Mouse (Mus musculus): ENCODE results near the gene Daam1. TPM values are rescaled to one million over a fixed set of nuclear protein-coding genes. Genes with fewer than 3 reads are reported as not detected.

Gene Daam1
- polyA plus RNA-seq, 1 experiment = 36.2 TPM

DNA sequence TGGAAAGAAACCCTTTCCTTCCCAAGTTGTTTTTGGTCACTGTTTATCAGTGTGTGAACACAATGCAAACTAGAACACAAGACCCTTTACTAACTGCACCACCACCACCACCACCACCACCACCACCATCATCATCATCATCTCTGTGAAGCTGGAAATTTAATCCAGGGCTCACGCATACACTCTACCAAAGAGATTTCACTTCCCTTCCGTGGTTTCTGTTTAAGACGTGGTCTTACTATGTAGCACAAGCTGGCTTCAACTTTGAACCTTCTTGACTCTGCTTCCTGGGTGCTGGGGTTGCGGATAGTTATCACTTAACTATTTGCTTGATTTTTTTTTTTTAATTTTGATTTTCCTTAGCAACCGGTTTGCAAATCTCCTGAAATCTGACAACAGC lies 9.6 kb upstream of the Daam1 start:
- H3K27ac ChIP-seq (ENCODE audit: control insufficient read depth, insufficient read depth, low read depth, low read length, poor library complexity) = no peak overlapping the region
- H3K4me3 ChIP-seq (replicated peaks; ENCODE audit: control insufficient read depth, low read depth, low read length) = no peak overlapping the region
- no peak for TF ChIP-seq CTCF (IDR thresholded peaks at IDR 0.05; ENCODE audit: control insufficient read depth, insufficient read depth, low read length)
- TF ChIP-seq POLR2A (IDR thresholded peaks at IDR 0.05; ENCODE audit: borderline replicate concordance, control insufficient read depth, low read depth, low read length) = no peak
- no peaks in the 10 kb centered on the region for H3K4me1 ChIP-seq (ENCODE audit: control insufficient read depth, insufficient read depth, low read length)
- WGBS = 55% methylated on average over 5 of the region's 5 CpGs

- WGBS = 86% methylated on average over 8 of the region's 8 CpGs
- H3K27ac ChIP-seq (ENCODE audit: control insufficient read depth, insufficient read depth, low read depth, low read length, poor library complexity) = no peak overlapping the region
- TF ChIP-seq CTCF (IDR thresholded peaks at IDR 0.05; ENCODE audit: control insufficient read depth, insufficient read depth, low read length) = no peak
- TF ChIP-seq POLR2A (IDR thresholded peaks at IDR 0.05; ENCODE audit: borderline replicate concordance, control insufficient read depth, low read depth, low read length) = no peak
- H3K4me3 ChIP-seq (replicated peaks; ENCODE audit: control insufficient read depth, low read depth, low read length) = no peak overlapping the region
- H3K4me1 ChIP-seq (ENCODE audit: control insufficient read depth, insufficient read depth, low read length) = no peaks in the 10 kb centered on the region
Measured at GRCm38 (mm10) chr12:71821743-71822142, 9.1 kb upstream of the Daam1 start.

DNA sequence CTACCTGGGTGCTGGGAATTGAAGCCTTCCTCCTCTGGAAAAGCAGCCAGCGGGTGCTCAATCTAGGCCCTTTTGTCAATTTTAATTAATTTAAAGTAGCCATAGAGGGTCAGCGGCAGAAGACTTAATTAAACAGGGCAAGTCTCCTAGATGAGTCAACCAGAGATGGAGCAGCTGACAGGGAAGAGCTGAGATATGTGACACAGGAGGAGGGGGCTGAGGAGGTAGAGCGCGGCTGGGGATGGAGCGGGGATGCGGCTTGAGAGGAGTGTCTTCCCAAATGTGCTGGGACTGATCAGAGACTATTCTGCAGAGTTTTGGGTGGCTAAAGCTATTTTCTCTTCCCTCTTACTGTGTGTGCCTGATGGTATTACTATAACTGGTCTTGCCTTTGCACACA lies 6.0 kb upstream of the Daam1 start:
- TF ChIP-seq POLR2A (IDR thresholded peaks at IDR 0.05; ENCODE audit: borderline replicate concordance, control insufficient read depth, low read depth, low read length) (no peak), CTCF (IDR thresholded peaks at IDR 0.05; ENCODE audit: control insufficient read depth, insufficient read depth, low read length) (no peak)
- Histone ChIP-seq H3K27ac (ENCODE audit: control insufficient read depth, insufficient read depth, low read depth, low read length, poor library complexity) (no peak overlapping the region), H3K4me3 (replicated peaks; ENCODE audit: control insufficient read depth, low read depth, low read length) (no peak overlapping the region), H3K4me1 (ENCODE audit: control insufficient read depth, insufficient read depth, low read length) (no peaks in the 10 kb centered on the region)
- WGBS = 95% methylated on average over 6 of the region's 6 CpGs

- no peak overlapping the region for H3K4me3 ChIP-seq (replicated peaks; ENCODE audit: control insufficient read depth, low read depth, low read length)
- WGBS = 7% methylated on average over 10 of the region's 10 CpGs
- peak overlapping the region; percentile 19; the same call in 1 of the 2 replicates for H3K27ac ChIP-seq (ENCODE audit: control insufficient read depth, insufficient read depth, low read depth, low read length, poor library complexity)
- no peaks in the 10 kb centered on the region for H3K4me1 ChIP-seq (ENCODE audit: control insufficient read depth, insufficient read depth, low read length)
- no peak for TF ChIP-seq CTCF (IDR thresholded peaks at IDR 0.05; ENCODE audit: control insufficient read depth, insufficient read depth, low read length)
- no peak for TF ChIP-seq POLR2A (IDR thresholded peaks at IDR 0.05; ENCODE audit: borderline replicate concordance, control insufficient read depth, low read depth, low read length)
Measured at GRCm38 (mm10) chr12:71830139-71830538, 739 bp upstream of the Daam1 start.

GRCm38 (mm10) chr12:71831258-71832087 lies 595 bp downstream of the Daam1 start:
- Histone ChIP-seq H3K27ac (ENCODE audit: control insufficient read depth, insufficient read depth, low read depth, low read length, poor library complexity) (peak overlapping the region; percentile 79), H3K4me1 (ENCODE audit: control insufficient read depth, insufficient read depth, low read length) (no peaks in the 10 kb centered on the region), H3K4me3 (replicated peaks; ENCODE audit: control insufficient read depth, low read depth, low read length) (peak overlapping the region; percentile 95)
- under 1% methylated on average over 59 of the region's 59 CpGs for WGBS
- no peak for TF ChIP-seq POLR2A (IDR thresholded peaks at IDR 0.05; ENCODE audit: borderline replicate concordance, control insufficient read depth, low read depth, low read length)
- no peak for TF ChIP-seq CTCF (IDR thresholded peaks at IDR 0.05; ENCODE audit: control insufficient read depth, insufficient read depth, low read length)

GRCm38 (mm10) chr12:71832225-71832624 lies 1.3 kb downstream of the Daam1 start:
- Histone ChIP-seq H3K4me1 (ENCODE audit: control insufficient read depth, insufficient read depth, low read length) (no peaks in the 10 kb centered on the region; the same call in 1 of the 2 replicates), H3K4me3 (replicated peaks; ENCODE audit: control insufficient read depth, low read depth, low read length) (peak overlapping the region; percentile 95), H3K27ac (ENCODE audit: control insufficient read depth, insufficient read depth, low read depth, low read length, poor library complexity) (peak overlapping the region; percentile 16; the same call in 1 of the 2 replicates)
- no peak for TF ChIP-seq CTCF (IDR thresholded peaks at IDR 0.05; ENCODE audit: control insufficient read depth, insufficient read depth, low read length)
- no peak for TF ChIP-seq POLR2A (IDR thresholded peaks at IDR 0.05; ENCODE audit: borderline replicate concordance, control insufficient read depth, low read depth, low read length)
- WGBS = 3% methylated on average over 12 of the region's 12 CpGs

- Histone ChIP-seq H3K27ac (ENCODE audit: control insufficient read depth, insufficient read depth, low read depth, low read length, poor library complexity) (no peak overlapping the region), H3K4me3 (replicated peaks; ENCODE audit: control insufficient read depth, low read depth, low read length) (no peak overlapping the region), H3K4me1 (ENCODE audit: control insufficient read depth, insufficient read depth, low read length) (no peaks in the 10 kb centered on the region; the same call in 1 of the 2 replicates)
- WGBS = 92% methylated on average over 7 of the region's 7 CpGs
- no peak for TF ChIP-seq POLR2A (IDR thresholded peaks at IDR 0.05; ENCODE audit: borderline replicate concordance, control insufficient read depth, low read depth, low read length)
- TF ChIP-seq CTCF (IDR thresholded peaks at IDR 0.05; ENCODE audit: control insufficient read depth, insufficient read depth, low read length) = no peak
Measured at GRCm38 (mm10) chr12:71834041-71834440, 3.2 kb downstream of the Daam1 start.

GRCm38 (mm10) chr12:71835966-71836668 lies 5.2 kb downstream of the Daam1 start:
- WGBS = 39% methylated on average over 5 of the region's 5 CpGs
- Histone ChIP-seq H3K4me3 (replicated peaks; ENCODE audit: control insufficient read depth, low read depth, low read length) (no peak overlapping the region), H3K27ac (ENCODE audit: control insufficient read depth, insufficient read depth, low read depth, low read length, poor library complexity) (no peak overlapping the region), H3K4me1 (ENCODE audit: control insufficient read depth, insufficient read depth, low read length) (no peaks in the 10 kb centered on the region; the same call in 1 of the 2 replicates)
- TF ChIP-seq CTCF (IDR thresholded peaks at IDR 0.05; ENCODE audit: control insufficient read depth, insufficient read depth, low read length) (no peak), POLR2A (IDR thresholded peaks at IDR 0.05; ENCODE audit: borderline replicate concordance, control insufficient read depth, low read depth, low read length) (no peak)

Measured in bone marrow, adult 2 months (tissue).